Mouse (Mus musculus) hindbrain, embryonic 11.5 days (tissue): ENCODE measurements around the gene Cop1. TPM values are rescaled to one million over a fixed set of nuclear protein-coding genes. Genes with fewer than 3 reads are reported as not detected.
A peak's percentile ranks its signal among the peaks of the same experiment; 100 is the strongest.
"Not testable (repeated sequence)": the region's sequence is repeated elsewhere in the genome, so short reads cannot be mapped to it uniquely, and the experiment has no call there.

Experiments used
- ATAC-seq: fragments of 200-750 bp; cut with Nextera tagmentation; 2 replicates; pipeline ENCODE4 v1.8.0; 2017; ENCODE audit warnings: mild to moderate bottlenecking, moderate TSS enrichment, moderate library complexity; ENCODE audit not compliant: low FRiP score
- DNase-seq: peaks from one replicate; pipeline ENCODE4 v3.0.0-alpha.2; 2015; ENCODE audit warnings: low spot score
- H3K27ac ChIP-seq: fragments of 300-500 bp; sonication (generic); 2 replicates; pipeline ENCODE4 v1.5.1; 2014; ENCODE audit warnings: mild to moderate bottlenecking, low read depth, low read length
- H3K27me3 ChIP-seq: fragments of 300-500 bp; sonication (generic); 2 replicates; pipeline ENCODE4 v1.6.1; 2014; ENCODE audit warnings: mild to moderate bottlenecking, low read length, moderate library complexity, mixed read lengths; ENCODE audit not compliant: control insufficient read depth, insufficient read depth
- H3K36me3 ChIP-seq: fragments of 300-500 bp; sonication (generic); 2 replicates; pipeline ENCODE4 v1.6.1; 2014; ENCODE audit warnings: mild to moderate bottlenecking, low read length, moderate library complexity, mixed read lengths; ENCODE audit not compliant: control insufficient read depth, insufficient read depth
- H3K4me1 ChIP-seq: fragments of 300-500 bp; sonication (generic); replicated peaks from 2 replicates; pipeline ENCODE4 v1.6.1; 2014; ENCODE audit warnings: low read length, mixed read lengths; ENCODE audit not compliant: control insufficient read depth, insufficient read depth
- H3K4me2 ChIP-seq: fragments of 300-500 bp; sonication (generic); replicated peaks from 2 replicates; pipeline ENCODE4 v1.6.1; 2014; ENCODE audit warnings: mild to moderate bottlenecking, low read depth, low read length
- H3K4me3 ChIP-seq: fragments of 300-500 bp; sonication (generic); 2 replicates; pipeline ENCODE4 v1.5.1; 2014; ENCODE audit warnings: low read depth, low read length
- H3K9ac ChIP-seq: fragments of 300-500 bp; sonication (generic); 2 replicates; pipeline ENCODE4 v1.6.1; 2014; ENCODE audit warnings: low read depth, low read length
- H3K9me3 ChIP-seq: fragments of 300-500 bp; sonication (generic); 2 replicates; pipeline ENCODE4 v1.6.1; 2016; ENCODE audit warnings: low read length; ENCODE audit not compliant: control insufficient read depth
- WGBS: fragments of 180-500 bp; shearing (Covaris S2); extraction: QIAGEN DNeasy Blood & Tissue Kit; methylation state at CpG from one replicate; pipeline ENCODE4 v1.1.7; 2014; 5-methylcytosine and 5-hydroxymethylcytosine counted together
- polyA plus RNA-seq: library from polyadenylated mRNA; unstranded; fragments of >200 nt; fragmentation: Nextera tagmentation; extraction: Ambion mirVana; gene quantifications from 2 replicates; pipeline ENCODE4 v1.2.1, GENCODE M21; 2014

Gene Cop1
- polyA plus RNA-seq, 1 experiment from 2014 or later, result 56.4 TPM

DNA sequence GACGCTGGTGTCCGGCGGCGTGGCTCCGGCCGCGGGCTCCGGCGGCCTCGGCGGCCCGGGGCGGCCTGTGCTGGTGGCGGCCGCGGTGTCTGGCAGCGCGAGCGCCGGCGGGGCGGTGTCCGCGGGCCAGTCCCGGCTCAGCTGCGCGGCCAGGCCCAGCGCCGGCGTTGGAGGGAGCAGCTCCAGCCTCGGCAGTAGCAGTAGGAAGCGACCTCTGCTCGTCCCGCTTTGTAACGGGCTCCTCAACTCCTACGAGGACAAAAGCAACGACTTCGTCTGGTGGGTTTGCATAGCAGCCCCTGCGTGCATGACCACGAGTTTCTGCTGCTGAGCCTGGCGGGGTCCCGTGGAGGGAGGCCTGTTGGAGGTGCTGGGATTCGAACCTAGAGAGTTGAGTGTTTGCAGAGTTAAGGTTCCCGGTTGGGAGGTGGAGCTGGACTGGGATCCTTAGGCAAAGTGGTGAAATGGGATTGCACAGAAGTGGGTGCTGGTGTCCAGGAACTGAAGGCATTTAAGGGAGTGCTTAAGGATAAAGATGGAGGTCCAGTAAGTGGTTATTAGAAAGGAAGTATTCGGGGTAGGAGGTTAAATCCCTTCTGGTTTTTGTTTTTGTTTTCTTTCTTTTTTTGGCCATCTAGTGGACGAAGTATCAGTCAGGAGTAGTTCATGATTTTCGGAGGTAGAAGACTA, 597 bp downstream of the Cop1 start:
- H3K4me1 ChIP-seq, H3K36me3 ChIP-seq, H3K27me3 ChIP-seq, H3K9me3 ChIP-seq: not testable (repeated sequence)
- ATAC-seq (peak; percentile 71), DNase-seq (peak; percentile 71)
- under 1% methylated on average over 15 of the region's 47 CpGs for WGBS
- peak overlapping the region; percentile 51; the same call in 1 of the 2 replicates for H3K27ac ChIP-seq
- peak overlapping the region; percentile 75 for H3K9ac ChIP-seq
- peak overlapping the region; percentile 54 for H3K4me2 ChIP-seq
- H3K4me3 ChIP-seq, result peak overlapping the region; percentile 66

DNA sequence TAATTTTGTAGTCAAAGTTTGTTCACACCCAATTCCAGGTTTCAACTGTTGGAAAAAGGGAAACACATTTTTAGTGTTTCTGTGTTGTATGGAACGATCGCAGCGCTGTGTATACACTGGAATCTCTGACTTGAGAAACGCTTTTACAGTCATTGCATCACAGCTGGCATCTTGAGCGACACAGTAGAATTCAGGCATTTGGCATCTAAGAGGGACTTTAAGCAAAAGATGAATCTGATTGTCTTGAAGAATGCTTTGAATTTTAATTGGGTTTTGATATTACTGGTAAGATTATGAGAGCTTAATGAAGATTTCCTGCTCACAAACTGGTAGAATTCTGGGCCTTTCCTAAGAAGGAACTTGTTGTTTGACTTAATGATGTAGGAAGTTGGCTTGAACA, 1.3 kb downstream of the Cop1 start:
- peak; percentile 3 for DNase-seq
- no peak for ATAC-seq
- H3K9me3 ChIP-seq, result no peaks in the 10 kb centered on the region
- WGBS, result 43% methylated on average over 5 of the region's 5 CpGs
- no peaks in the 10 kb centered on the region for H3K27me3 ChIP-seq
- peak overlapping the region; percentile 66 for H3K4me3 ChIP-seq
- no peaks in the 10 kb centered on the region for H3K36me3 ChIP-seq
- peak overlapping the region; percentile 75 for H3K9ac ChIP-seq
- no peak overlapping the region for H3K27ac ChIP-seq
- H3K4me1 ChIP-seq, result peaks cover 2% of the 10 kb centered on the region; the same call in 1 of the 2 replicates
- H3K4me2 ChIP-seq, result peak overlapping the region; percentile 54

DNA sequence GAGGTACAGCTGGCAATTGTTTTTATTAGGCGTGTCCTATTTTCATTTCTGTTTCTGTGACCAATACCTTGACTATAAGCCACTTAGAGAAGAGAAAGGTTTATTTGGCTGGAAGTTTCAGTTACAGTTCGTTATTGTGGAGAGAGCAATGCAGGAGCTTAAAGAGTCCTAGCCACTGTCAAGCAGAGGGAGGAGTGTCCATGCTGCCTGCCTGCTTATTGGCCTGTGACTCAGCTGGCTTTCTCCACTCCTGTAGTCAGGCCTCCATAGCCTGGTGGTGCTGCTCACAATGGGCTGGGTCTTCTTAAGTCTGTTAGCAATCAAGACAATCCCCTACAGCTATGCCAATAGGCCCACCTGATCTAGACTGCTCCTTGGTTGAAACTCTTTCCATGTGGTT, 2.4 kb downstream of the Cop1 start:
- Histone ChIP-seq H3K4me2 (peak overlapping the region; percentile 11), H3K9me3 (no peaks in the 10 kb centered on the region), H3K4me3 (no peak overlapping the region), H3K4me1 (peaks cover 2% of the 10 kb centered on the region; the same call in 1 of the 2 replicates), H3K36me3 (no peaks in the 10 kb centered on the region), H3K27ac (no peak overlapping the region), H3K9ac (no peak overlapping the region), H3K27me3 (no peaks in the 10 kb centered on the region)
- WGBS, result 74% methylated on average over 2 of the region's 2 CpGs
- no peak for ATAC-seq
- no peak for DNase-seq

DNA sequence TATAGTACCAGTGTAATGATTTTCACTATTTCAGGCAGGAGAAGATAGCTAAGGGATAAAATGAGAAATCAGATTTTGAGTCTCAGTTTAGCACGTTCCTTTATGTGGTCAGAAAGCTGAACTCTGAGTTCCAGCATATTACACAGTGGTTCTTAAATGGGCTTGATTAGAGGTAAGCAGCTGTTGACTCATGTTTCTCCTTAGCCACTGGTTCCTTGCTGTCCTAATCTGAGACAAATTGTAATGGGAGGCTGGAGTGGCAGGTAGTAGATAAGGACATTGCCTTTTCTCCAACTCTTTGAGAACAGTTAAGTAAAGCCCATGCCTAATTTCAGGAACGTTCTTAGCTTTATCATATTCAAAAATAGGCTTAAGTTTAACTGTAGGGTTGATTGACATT, 3.6 kb downstream of the Cop1 start:
- no peaks in the 10 kb centered on the region for H3K27me3 ChIP-seq
- no peaks in the 10 kb centered on the region for H3K36me3 ChIP-seq
- ATAC-seq, result no peak
- no peak for DNase-seq
- H3K4me1 ChIP-seq, result peaks cover 2% of the 10 kb centered on the region; the same call in 1 of the 2 replicates
- H3K4me3 ChIP-seq, result no peak overlapping the region
- no peak overlapping the region for H3K4me2 ChIP-seq
- no peak overlapping the region for H3K27ac ChIP-seq
- H3K9me3 ChIP-seq, result no peaks in the 10 kb centered on the region
- H3K9ac ChIP-seq, result no peak overlapping the region
- WGBS, result 88% methylated on average over 2 of the region's 2 CpGs

DNA sequence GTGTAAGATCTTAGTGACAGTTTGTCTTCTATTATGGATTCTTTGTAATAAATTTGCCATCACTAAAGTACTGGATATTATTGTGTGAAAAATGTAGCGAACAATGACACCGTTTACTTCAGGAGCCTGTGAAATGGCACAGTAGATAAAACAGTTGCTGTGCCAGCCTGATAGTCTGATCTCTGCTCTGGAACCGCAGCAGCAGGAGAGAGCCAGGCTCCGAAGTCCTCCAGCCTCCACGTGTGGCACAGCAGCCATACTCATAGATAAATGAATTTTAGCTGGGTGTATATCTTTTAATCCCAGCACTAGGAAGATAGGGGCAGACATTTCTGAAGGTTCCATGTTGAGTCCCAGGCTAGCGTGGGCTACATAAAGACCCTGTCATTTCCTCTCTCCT, 6.0 kb downstream of the Cop1 start:
- Histone ChIP-seq H3K27me3 (no peaks in the 10 kb centered on the region), H3K9me3 (no peaks in the 10 kb centered on the region), H3K4me2 (no peak overlapping the region), H3K36me3 (no peaks in the 10 kb centered on the region), H3K27ac (no peak overlapping the region), H3K4me1 (peaks cover 2% of the 10 kb centered on the region; the same call in 1 of the 2 replicates), H3K9ac (no peak overlapping the region), H3K4me3 (no peak overlapping the region)
- ATAC-seq, result no peak
- 89% methylated on average over 6 of the region's 6 CpGs for WGBS
- DNase-seq, result no peak

DNA sequence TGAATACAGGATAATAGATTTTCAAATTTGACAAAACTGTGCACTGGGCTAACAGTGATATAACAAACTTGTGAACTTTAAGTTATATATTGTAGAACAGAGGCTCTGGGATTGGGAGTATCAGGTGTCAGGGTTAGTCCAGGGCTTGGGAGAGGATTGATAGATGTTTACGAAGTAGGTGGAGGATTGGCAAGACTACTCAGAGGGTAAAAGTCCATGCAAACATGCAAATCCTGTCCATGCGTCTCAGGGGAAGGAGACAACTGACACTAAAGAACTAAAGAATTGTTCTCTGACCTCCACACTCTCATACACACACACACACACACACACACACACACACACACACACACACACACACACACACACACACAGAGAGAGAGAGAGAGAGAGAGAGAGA, 18.2 kb downstream of the Cop1 start:
- H3K36me3 ChIP-seq, result no peaks in the 10 kb centered on the region

DNA sequence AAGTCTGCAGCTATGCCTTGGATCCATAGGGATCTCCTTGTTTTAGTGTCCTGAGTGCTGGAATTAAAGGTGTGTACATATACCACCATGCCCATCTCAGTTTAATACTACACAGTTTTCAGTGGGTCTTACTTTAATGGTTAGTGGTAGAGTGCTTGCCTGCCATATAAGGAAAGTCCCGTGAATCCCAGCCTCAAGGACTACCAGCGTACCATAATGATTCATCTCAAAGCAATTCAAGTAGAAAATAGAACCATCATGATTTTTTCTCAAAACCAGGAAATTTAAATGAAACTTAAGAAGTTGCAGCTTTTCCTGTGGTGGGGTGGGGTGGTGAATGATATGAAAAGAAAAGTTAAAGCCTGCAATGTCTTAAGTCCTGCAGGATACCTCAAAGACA, 21.0 kb downstream of the Cop1 start:
- Histone ChIP-seq H3K4me2 (no peak overlapping the region), H3K27ac (no peak overlapping the region), H3K36me3 (no peaks in the 10 kb centered on the region), H3K9ac (no peak overlapping the region), H3K27me3 (no peaks in the 10 kb centered on the region), H3K9me3 (no peaks in the 10 kb centered on the region), H3K4me3 (no peak overlapping the region), H3K4me1 (no peaks in the 10 kb centered on the region)
- no peak for ATAC-seq
- no peak for DNase-seq
- WGBS, result 97% methylated on average over 2 of the region's 2 CpGs

More for the DNA sequence above, 18.2 kb downstream of the Cop1 start:
- no peak overlapping the region for H3K4me3 ChIP-seq
- H3K9ac ChIP-seq, result no peak overlapping the region
- H3K4me1 ChIP-seq, result no peaks in the 10 kb centered on the region
- DNase-seq (no peak), ATAC-seq (no peak)
- WGBS, result 86% methylated on average over 2 of the region's 2 CpGs
- no peaks in the 10 kb centered on the region for H3K27me3 ChIP-seq
- H3K27ac ChIP-seq, result no peak overlapping the region
- H3K4me2 ChIP-seq, result no peak overlapping the region
- no peaks in the 10 kb centered on the region for H3K9me3 ChIP-seq

DNA sequence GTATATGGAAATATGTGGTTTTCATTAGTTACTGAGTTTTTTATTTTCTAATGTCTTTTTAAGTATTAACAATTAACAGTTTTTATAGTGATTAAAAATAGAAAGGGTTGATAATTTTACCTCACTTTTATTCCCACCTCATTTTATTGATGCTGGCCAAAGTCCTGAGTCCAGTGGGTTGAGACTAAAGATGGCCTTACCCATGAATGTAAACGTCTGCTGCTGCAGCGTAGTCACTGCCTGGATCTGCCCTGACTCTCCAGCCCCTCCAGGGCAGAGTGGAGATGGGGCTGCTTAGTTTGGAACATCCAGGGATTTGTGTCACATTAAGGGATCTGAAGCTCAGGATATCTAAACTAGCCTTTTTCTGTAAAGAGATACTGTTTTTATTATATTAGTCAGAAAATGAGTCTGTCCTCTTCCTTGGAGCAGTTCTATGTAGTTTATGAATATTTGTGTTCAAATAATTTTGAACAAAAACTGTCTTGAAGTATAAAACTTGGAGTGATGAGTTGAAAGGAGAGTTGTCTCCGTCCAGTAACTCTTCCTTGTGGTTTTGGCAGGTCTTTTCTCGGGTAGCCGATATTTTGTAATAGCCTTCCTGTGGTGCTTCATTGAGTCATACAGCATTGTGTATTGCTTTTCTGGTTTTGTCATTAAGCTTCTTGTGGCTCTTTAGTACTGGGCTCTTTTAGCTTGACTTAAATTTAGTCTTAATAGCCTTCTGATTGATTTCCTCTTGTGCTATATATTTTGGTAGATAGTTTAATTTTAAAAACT, 23.0 kb downstream of the Cop1 start:
- ATAC-seq (no peak), DNase-seq (no peak)
- Histone ChIP-seq H3K4me2 (no peak overlapping the region), H3K4me3 (no peak overlapping the region), H3K27me3 (no peaks in the 10 kb centered on the region), H3K9ac (no peak overlapping the region), H3K4me1 (no peaks in the 10 kb centered on the region), H3K36me3 (no peaks in the 10 kb centered on the region), H3K27ac (no peak overlapping the region), H3K9me3 (no peaks in the 10 kb centered on the region)
- WGBS, result 87% methylated on average over 5 of the region's 5 CpGs

DNA sequence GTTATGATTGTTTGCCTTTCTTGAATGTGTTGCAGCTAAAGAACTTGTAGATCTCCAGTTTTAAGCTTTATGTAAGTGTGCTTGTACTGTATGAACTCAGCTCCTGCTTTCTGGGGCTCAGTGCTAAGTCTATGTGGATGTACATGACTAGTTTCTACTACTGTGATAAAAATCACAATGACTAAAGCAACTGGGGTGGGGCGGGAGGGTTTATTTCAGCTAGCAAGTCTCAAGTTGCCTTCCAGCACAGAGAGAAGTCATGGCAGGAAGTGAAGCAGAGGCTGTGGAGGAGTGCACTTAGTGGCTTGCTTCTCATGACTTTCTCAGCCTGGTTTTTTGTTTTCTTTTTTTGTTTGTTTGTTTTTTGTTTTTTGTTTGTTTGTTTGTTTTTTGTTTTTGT, 24.4 kb downstream of the Cop1 start:
- Histone ChIP-seq H3K4me3 (no peak overlapping the region), H3K36me3 (no peaks in the 10 kb centered on the region), H3K27ac (no peak overlapping the region), H3K9me3 (no peaks in the 10 kb centered on the region), H3K4me1 (no peaks in the 10 kb centered on the region), H3K4me2 (no peak overlapping the region), H3K9ac (no peak overlapping the region), H3K27me3 (no peaks in the 10 kb centered on the region)
- DNase-seq (no peak), ATAC-seq (no peak)
- WGBS, result 94% methylated on average over 1 of the region's 1 CpGs
